Mouse (Mus musculus): ENCODE results near the gene Gm28897. TPM values are rescaled to one million over a fixed set of nuclear protein-coding genes. Genes with fewer than 3 reads are reported as not detected.
"Not testable (repeated sequence)": the region's sequence is repeated elsewhere in the genome, so short reads cannot be mapped to it uniquely, and the experiment has no call there.

Gm28897 gene
- not detected in 2 replicates for polyA plus RNA-seq (2011; ENCODE audit: insufficient read depth, insufficient read length, low replicate concordance, missing spikeins)

DNA sequence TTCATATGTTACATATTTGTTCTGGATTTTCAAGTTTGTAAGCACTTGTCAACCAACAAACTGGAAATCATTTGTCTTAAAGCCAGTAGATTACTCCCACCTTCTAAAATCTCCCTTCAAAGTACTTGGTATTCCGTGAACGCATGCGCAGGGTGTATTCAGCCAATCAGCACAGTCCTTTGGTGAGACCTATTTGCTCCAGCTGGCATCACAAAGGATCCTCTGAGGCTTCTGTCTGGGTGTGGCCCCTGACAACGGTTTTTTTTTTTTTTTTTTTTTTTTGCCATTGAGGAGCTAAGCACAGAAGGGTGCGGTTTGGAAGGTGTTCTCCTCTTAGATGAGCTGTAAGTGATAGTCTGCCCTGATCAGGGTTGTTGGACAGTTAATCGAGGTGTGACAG, at the start of gene Gm28897:
Gene Gm28897 (plus strand): TSS at position 301 of the 400 bp plus-strand sequence.
- WGBS: no CpG with 5 or more reads among the region's 6 CpGs
- not testable (repeated sequence) for H3K4me3 ChIP-seq (replicated peaks; ENCODE audit: control insufficient read depth, low read depth, low read length); H3K27ac ChIP-seq (ENCODE audit: control insufficient read depth, insufficient read depth, low read depth, low read length, poor library complexity); H3K4me1 ChIP-seq (ENCODE audit: control insufficient read depth, insufficient read depth, low read length)

All from bone marrow, adult 2 months (tissue).